Mouse (Mus musculus): ENCODE measurements around the gene Fxyd5. TPM values are rescaled to one million over a fixed set of nuclear protein-coding genes. Genes with fewer than 3 reads are reported as not detected.

Fxyd5 gene
- total RNA-seq, 2 experiments from 2014 or later, result 28.8 to 29.2 TPM

DNA sequence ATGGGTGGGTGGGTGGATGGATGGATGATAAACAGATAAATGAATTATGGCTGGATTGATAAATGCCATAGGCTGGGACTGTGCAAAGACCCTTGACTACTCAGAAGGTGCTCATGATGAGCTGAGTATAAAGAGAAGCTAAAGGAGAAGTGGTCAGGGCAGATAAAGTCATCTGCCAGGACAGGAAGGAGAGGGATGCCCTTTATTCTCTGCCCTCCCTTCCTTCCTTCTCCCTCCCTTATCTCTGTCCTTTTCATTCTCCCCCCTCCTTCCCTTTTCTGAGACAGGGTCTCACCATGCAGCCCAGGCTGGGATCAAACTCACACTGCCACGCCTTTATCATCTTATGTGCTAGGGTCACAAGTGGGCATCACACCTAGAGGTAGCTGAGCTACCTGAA lies 34.5 kb downstream of the Fxyd5 start:
- no peak for DNase-seq
- intact Hi-C loops (cut with DNase I), result loop anchor here (5.0 kb wide), 1 partner anchor 35 kb away; the partner anchor contains the start of gene Fxyd5

DNA sequence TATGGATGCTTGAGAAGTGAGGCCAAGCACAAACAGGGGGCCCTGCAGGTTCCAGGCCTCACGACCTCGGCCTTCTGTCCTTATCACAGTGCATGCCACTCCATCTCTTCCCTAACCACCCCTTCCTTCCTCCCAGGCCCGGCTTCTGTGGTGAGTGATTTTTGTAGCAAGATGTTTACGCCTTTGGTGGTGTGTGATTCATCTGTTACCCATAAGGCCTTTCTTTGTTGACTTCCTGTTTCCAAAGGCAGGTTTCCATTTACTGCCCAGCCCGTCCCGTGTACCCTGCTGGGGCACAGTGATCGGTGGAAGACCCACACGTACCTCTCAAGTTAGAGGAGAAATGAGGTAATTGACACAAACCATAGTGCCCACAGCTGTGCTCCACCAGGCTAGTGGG lies 39.6 kb downstream of the Fxyd5 start:
- DNase-seq, result peak in 1 of 2 experiments; percentile 34
- intact Hi-C loops (cut with DNase I), result no loop called here

DNA sequence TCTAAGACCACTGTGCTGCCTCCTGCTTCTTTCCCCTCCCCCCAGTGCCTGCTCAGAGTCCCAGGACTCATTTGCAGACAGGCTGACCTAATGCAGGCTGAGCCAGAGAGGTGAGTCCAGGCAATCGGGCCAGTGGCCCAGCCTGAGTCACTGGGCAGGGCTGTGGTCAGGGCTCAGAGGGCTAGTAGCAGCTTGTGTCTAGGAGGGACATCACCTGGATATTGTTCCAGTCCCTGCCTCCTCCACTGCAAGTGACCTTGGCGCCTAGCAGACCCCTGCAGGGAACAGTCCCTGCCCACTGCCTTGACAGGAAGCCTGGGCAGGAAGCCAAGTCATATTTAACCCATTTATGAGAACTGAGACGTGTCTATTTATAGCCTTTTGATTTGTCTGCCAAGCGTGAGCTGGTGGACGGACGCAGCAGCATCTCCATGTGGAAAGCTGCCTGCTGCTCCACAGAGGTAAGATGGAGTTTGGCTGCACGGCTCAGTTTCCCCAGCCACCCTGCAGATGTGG lies 41.7 kb downstream of the Fxyd5 start:
- peak; percentile 69 to 82 for DNase-seq
- intact Hi-C loops (cut with DNase I), result no loop called here

DNA sequence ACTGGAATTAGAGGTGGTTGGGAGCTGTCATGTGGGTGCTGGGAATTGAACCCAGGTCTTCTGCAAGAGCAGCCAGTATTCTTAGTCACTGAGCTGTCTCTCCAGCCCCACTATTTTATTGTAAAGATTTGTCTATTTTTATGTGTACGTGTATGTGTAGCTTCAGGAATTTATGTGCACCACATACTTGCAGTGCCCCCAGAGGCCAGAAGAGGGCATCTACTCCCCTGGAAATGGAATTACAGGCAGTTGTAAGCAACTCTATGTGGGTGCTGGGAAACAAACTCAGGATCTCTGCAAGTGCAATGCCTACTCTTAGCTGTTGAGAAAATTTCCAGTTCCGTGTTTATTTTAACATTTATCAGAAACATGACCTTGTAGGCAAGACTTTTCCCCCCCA lies 45.8 kb downstream of the Fxyd5 start:
- intact Hi-C loops (cut with DNase I), result no loop called here
- DNase-seq, result no peak

DNA sequence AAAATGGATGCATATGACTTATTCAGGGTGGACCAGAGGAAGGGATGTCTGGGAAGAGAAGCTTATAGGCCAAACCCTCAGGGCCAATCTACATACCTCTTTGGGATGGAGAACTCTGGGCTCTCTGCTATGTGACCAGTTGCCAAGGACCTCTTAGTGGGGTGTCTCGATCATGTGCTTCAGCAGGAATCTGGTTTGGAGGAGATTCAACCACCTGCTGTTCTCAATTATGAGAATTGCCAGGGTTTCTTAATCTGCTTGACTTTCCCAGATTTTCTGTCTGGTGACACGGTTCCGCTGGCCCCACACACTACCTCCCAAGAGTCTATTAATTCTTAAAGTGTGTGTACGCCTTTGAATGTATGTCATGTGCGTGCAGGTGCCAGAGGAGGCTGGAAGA lies 48.3 kb downstream of the Fxyd5 start:
- no peak for DNase-seq
- intact Hi-C loops (cut with DNase I), result no loop called here

DNA sequence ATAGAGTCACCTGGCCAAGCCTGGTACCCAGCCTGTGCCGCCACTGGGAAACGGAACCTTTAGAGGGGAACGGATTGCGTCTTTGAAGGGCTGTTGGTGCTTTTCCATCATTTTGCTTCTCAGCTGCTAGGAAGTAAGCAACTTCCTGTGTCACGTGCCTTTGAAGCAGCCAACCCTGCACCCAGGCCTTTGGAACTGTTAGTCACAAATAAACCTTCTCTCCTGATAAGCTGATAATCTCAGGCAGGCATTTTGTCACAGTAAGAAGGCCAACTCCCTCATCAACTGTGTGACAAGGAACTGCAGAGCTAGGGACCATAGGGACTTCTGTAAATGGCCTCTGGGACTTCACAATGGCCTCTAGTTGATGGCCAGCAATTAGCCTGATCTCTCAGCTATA lies 50.1 kb downstream of the Fxyd5 start:
- no peak for DNase-seq
- intact Hi-C loops (cut with DNase I), result no loop called here

DNA sequence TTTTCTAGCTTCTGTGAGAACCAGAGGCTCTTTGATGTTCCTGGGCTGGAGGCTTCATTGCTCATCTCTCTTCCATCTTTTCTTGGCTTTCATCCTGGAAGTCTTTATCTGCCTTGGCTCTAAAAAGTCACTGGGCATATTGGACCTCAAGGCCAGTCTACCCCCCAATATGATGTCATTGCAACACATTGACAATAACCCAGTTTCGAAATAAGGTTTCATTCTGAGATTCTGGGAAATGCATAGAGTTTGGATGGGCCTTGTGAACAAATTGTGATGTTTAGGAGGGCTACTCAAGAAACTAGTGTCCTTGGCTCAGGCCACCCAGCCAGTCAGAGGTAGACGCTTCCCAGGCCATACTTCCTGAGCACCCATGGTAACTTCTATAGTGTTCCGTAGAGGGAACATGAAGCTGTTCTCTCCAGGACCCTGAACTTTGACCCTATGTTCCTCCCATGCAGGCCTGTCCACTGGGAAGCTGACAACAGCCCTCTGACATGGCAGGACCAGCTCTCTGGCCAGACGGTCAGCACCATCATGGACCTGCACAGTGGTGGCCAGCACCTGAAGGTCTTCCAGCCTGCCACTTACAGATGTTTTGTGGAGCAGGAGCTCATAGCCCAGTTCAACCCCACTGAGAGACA lies 53.6 kb downstream of the Fxyd5 start:
- intact Hi-C loops (cut with DNase I), result no loop called here
- DNase-seq, result no peak

DNA sequence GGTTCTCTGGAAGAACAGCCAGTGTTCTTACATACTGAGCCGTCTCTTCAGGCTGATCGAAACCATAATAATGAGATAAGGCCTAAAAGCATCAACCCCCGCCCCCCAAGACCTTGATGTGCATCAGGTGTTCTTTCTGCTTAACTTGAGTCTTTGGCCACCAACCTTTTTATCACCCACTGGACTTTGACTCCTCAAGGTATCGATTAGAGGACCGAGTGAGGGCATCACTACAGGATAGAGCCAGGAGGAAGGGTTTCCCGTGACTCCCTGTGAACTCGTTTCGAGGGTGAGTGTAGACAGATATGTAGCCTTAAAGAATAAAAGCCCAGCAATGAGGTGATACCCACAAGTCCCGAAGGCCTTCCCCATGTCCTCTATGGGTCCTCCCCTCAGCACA lies 56.9 kb downstream of the Fxyd5 start:
- no peak for DNase-seq
- intact Hi-C loops (cut with DNase I), result no loop called here

Small RNA genes lying within 50 kb of the gene (microRNA-seq; reads per million reads assigned to microRNA genes)
- 0 reads per million in 2 experiments for gene Mir7050

Other genes starting within 250 kb of the Fxyd5 start
- gene Ffar2, start 218.7 kb downstream of the Fxyd5 start, total RNA-seq (2021), result under 1 TPM; 0.34 to 0.74 TPM
- gene Ffar3, start 186.3 kb downstream of the Fxyd5 start, total RNA-seq (2021), result not detected
- not detected for gene Ffar1, start 180.9 kb downstream of the Fxyd5 start, total RNA-seq (2021)
- gene Cd22, start 162.1 kb downstream of the Fxyd5 start, total RNA-seq (2021), result under 1 TPM; 0.39 to 0.43 TPM
- under 1 TPM; 0.15 to 0.22 TPM for gene Mag, start 127.6 kb downstream of the Fxyd5 start, total RNA-seq (2021)
- gene Hamp2, start 117.8 kb downstream of the Fxyd5 start, total RNA-seq (2021), result 1 to 10 TPM; 1.9 to 5.4 TPM
- gene Hamp, start 98.4 kb downstream of the Fxyd5 start, total RNA-seq (2021), result 10 to 100 TPM in 1 of 2 experiments, 1 to 10 TPM in 1; 5.1 to 28.3 TPM
- gene Usf2, start 85.7 kb downstream of the Fxyd5 start, total RNA-seq (2021), result 100 to 1,000 TPM in 1 of 2 experiments, 10 to 100 TPM in 1; 90.2 to 103 TPM
- gene Lsr, start 69.0 kb downstream of the Fxyd5 start, total RNA-seq (2021), result 1 to 10 TPM; 4.2 to 5.0 TPM
- gene Fam187b, start 68.7 kb downstream of the Fxyd5 start, total RNA-seq (2021), result under 1 TPM in 1 of 2 experiments, not detected in 1; 0.60 TPM
- gene Fxyd7, start 9.0 kb upstream of the Fxyd5 start, total RNA-seq (2021), result 1 to 10 TPM; 1.1 to 1.3 TPM
- gene Fxyd1, start 14.7 kb upstream of the Fxyd5 start, total RNA-seq (2021), result 100 to 1,000 TPM; 712 to 747 TPM
- 1 to 10 TPM; 2.8 to 3.5 TPM for gene Lgi4, start 16.9 kb upstream of the Fxyd5 start, total RNA-seq (2021)
- 1 to 10 TPM; 2.7 to 5.2 TPM for gene Fxyd3, start 34.2 kb upstream of the Fxyd5 start, total RNA-seq (2021)
- gene Hpn, start 72.8 kb upstream of the Fxyd5 start, total RNA-seq (2021), result 1 to 10 TPM; 2.1 to 2.3 TPM
- gene Scn1b, start 84.5 kb upstream of the Fxyd5 start, total RNA-seq (2021), result 10 to 100 TPM; 17.9 to 18.4 TPM
- 10 to 100 TPM; 30.3 to 34.1 TPM for gene Gramd1a, start 113.4 kb upstream of the Fxyd5 start, total RNA-seq (2021)
- gene Scgb2b2, start 248.0 kb upstream of the Fxyd5 start, total RNA-seq (2021), result not detected
- not detected for gene Scgb1b2, start 249.3 kb upstream of the Fxyd5 start, total RNA-seq (2021)

All from heart, postnatal 14 days (tissue).